Mouse (Mus musculus) megakaryocyte, embryonic 14.5 days (primary cell): Measurements from ENCODE around the gene Capns1.

Experiments
- FLI1 ChIP-seq: IDR thresholded peaks from 2 replicates; pipeline ENCODE4 v1.6.1; 2012; ENCODE audit warnings: low read length, inconsistent platforms, mixed read lengths
- GATA1 ChIP-seq: IDR thresholded peaks from 3 replicates; pipeline ENCODE4 v1.6.1; 2012; ENCODE audit warnings: mixed read lengths, low read length, inconsistent platforms, borderline replicate concordance

- TF ChIP-seq GATA1 (no peak), FLI1 (no peak)
Measured at GRCm38 (mm10) chr7:30143170-30143554, 55.4 kb downstream of the Capns1 start.
